Mouse (Mus musculus) hindbrain, embryonic 11.5 days (tissue): ENCODE measurements around the gene Il12rb1. TPM values are rescaled to one million over a fixed set of nuclear protein-coding genes. Genes with fewer than 3 reads are reported as not detected.
A peak's percentile ranks its signal among the peaks of the same experiment; 100 is the strongest.

ENCODE experiments used
- ATAC-seq: fragments of 200-750 bp; cut with Nextera tagmentation; 2 replicates; pipeline ENCODE4 v1.8.0; 2017; ENCODE audit warnings: mild to moderate bottlenecking, moderate TSS enrichment, moderate library complexity; ENCODE audit not compliant: low FRiP score
- DNase-seq: peaks from one replicate; pipeline ENCODE4 v3.0.0-alpha.2; 2015; ENCODE audit warnings: low spot score
- H3K27ac ChIP-seq: fragments of 300-500 bp; sonication (generic); 2 replicates; pipeline ENCODE4 v1.5.1; 2014; ENCODE audit warnings: mild to moderate bottlenecking, low read depth, low read length
- H3K27me3 ChIP-seq: fragments of 300-500 bp; sonication (generic); 2 replicates; pipeline ENCODE4 v1.6.1; 2014; ENCODE audit warnings: mild to moderate bottlenecking, low read length, moderate library complexity, mixed read lengths; ENCODE audit not compliant: control insufficient read depth, insufficient read depth
- H3K36me3 ChIP-seq: fragments of 300-500 bp; sonication (generic); 2 replicates; pipeline ENCODE4 v1.6.1; 2014; ENCODE audit warnings: mild to moderate bottlenecking, low read length, moderate library complexity, mixed read lengths; ENCODE audit not compliant: control insufficient read depth, insufficient read depth
- H3K4me1 ChIP-seq: fragments of 300-500 bp; sonication (generic); replicated peaks from 2 replicates; pipeline ENCODE4 v1.6.1; 2014; ENCODE audit warnings: low read length, mixed read lengths; ENCODE audit not compliant: control insufficient read depth, insufficient read depth
- H3K4me2 ChIP-seq: fragments of 300-500 bp; sonication (generic); replicated peaks from 2 replicates; pipeline ENCODE4 v1.6.1; 2014; ENCODE audit warnings: mild to moderate bottlenecking, low read depth, low read length
- H3K4me3 ChIP-seq: fragments of 300-500 bp; sonication (generic); 2 replicates; pipeline ENCODE4 v1.5.1; 2014; ENCODE audit warnings: low read depth, low read length
- H3K9ac ChIP-seq: fragments of 300-500 bp; sonication (generic); 2 replicates; pipeline ENCODE4 v1.6.1; 2014; ENCODE audit warnings: low read depth, low read length
- H3K9me3 ChIP-seq: fragments of 300-500 bp; sonication (generic); 2 replicates; pipeline ENCODE4 v1.6.1; 2016; ENCODE audit warnings: low read length; ENCODE audit not compliant: control insufficient read depth
- WGBS: fragments of 180-500 bp; shearing (Covaris S2); extraction: QIAGEN DNeasy Blood & Tissue Kit; methylation state at CpG from one replicate; pipeline ENCODE4 v1.1.7; 2014; 5-methylcytosine and 5-hydroxymethylcytosine counted together
- polyA plus RNA-seq: library from polyadenylated mRNA; unstranded; fragments of >200 nt; fragmentation: Nextera tagmentation; extraction: Ambion mirVana; gene quantifications from 2 replicates; pipeline ENCODE4 v1.2.1, GENCODE M21; 2014

The Il12rb1 gene
- polyA plus RNA-seq, 1 experiment from 2014 or later = 0.08 TPM

GRCm38 (mm10) chr8:70864712-70865221, 56.5 kb downstream of the Il12rb1 start:
- 0 out of 2 replicates have a peak, but pooled peaks cover 8% of the 10 kb centered on the region for H3K27me3 ChIP-seq
- WGBS = under 1% methylated on average over 24 of the region's 24 CpGs
- H3K27ac ChIP-seq = peak overlapping the region; percentile 99
- DNase-seq = peak; percentile 76
- H3K9me3 ChIP-seq = no peaks in the 10 kb centered on the region
- H3K4me3 ChIP-seq = peak overlapping the region; percentile 60
- H3K9ac ChIP-seq = peak overlapping the region; percentile 74
- peak overlapping the region; percentile 95 for H3K4me2 ChIP-seq
- no peaks in the 10 kb centered on the region for H3K36me3 ChIP-seq
- ATAC-seq = peak; percentile 26
- peaks cover 34% of the 10 kb centered on the region for H3K4me1 ChIP-seq

- Histone ChIP-seq H3K9ac (peak overlapping the region; percentile 74), H3K27me3 (0 out of 2 replicates have a peak, but pooled peaks cover 8% of the 10 kb centered on the region), H3K4me3 (peak overlapping the region; percentile 60), H3K27ac (peak overlapping the region; percentile 99), H3K36me3 (no peaks in the 10 kb centered on the region), H3K9me3 (no peaks in the 10 kb centered on the region), H3K4me2 (peak overlapping the region; percentile 95), H3K4me1 (peaks cover 36% of the 10 kb centered on the region)
- 2% methylated on average over 45 of the region's 46 CpGs for WGBS
- ATAC-seq = peak; percentile 85
- DNase-seq = peak; percentile 100
These were observed 57.2 kb downstream of the Il12rb1 start for GRCm38 (mm10) chr8:70865350-70866000.

- Histone ChIP-seq H3K4me3 (0 out of 2 replicates have a peak overlapping the region, but pooled peaks have one; percentile 22), H3K4me1 (peaks cover 36% of the 10 kb centered on the region), H3K9me3 (no peaks in the 10 kb centered on the region), H3K27ac (peak overlapping the region; percentile 91), H3K36me3 (no peaks in the 10 kb centered on the region), H3K27me3 (0 out of 2 replicates have a peak, but pooled peaks cover 8% of the 10 kb centered on the region), H3K9ac (peak overlapping the region; percentile 55), H3K4me2 (peak overlapping the region; percentile 95)
- DNase-seq (no peak), ATAC-seq (peak; percentile 8)
- 8% methylated on average over 12 of the region's 12 CpGs for WGBS
These were observed 57.8 kb downstream of the Il12rb1 start for GRCm38 (mm10) chr8:70866001-70866520.

- DNase-seq (no peak), ATAC-seq (no peak)
- peaks cover 34% of the 10 kb centered on the region for H3K4me1 ChIP-seq
- no peaks in the 10 kb centered on the region for H3K36me3 ChIP-seq
- WGBS = 88% methylated on average over 7 of the region's 7 CpGs
- no peak overlapping the region for H3K4me3 ChIP-seq
- no peaks in the 10 kb centered on the region for H3K9me3 ChIP-seq
- H3K4me2 ChIP-seq = peak overlapping the region; percentile 95; the same call in 1 of the 2 replicates
- no peak overlapping the region; the same call in 1 of the 2 replicates for H3K9ac ChIP-seq
- 0 out of 2 replicates have a peak, but pooled peaks cover 6% of the 10 kb centered on the region for H3K27me3 ChIP-seq
- H3K27ac ChIP-seq = peak overlapping the region; percentile 91
These were observed 58.3 kb downstream of the Il12rb1 start for GRCm38 (mm10) chr8:70866566-70866965.

GRCm38 (mm10) chr8:70868559-70869198, 60.4 kb downstream of the Il12rb1 start:
- Histone ChIP-seq H3K9ac (peak overlapping the region; percentile 36; the same call in 1 of the 2 replicates), H3K9me3 (no peaks in the 10 kb centered on the region), H3K27ac (peak overlapping the region; percentile 61), H3K27me3 (no peaks in the 10 kb centered on the region), H3K36me3 (no peaks in the 10 kb centered on the region), H3K4me2 (peak overlapping the region; percentile 23; the same call in 1 of the 2 replicates), H3K4me1 (peaks cover 24% of the 10 kb centered on the region), H3K4me3 (peak overlapping the region; percentile 6; the same call in 1 of the 2 replicates)
- ATAC-seq = no peak
- DNase-seq = peak; percentile 60
- whole genome bisulfite sequencing = 14% methylated on average over 40 of the region's 40 CpGs

- ATAC-seq (no peak), DNase-seq (no peak)
- no peaks in the 10 kb centered on the region for H3K9me3 ChIP-seq
- H3K36me3 ChIP-seq = no peaks in the 10 kb centered on the region
- peak overlapping the region; percentile 61 for H3K27ac ChIP-seq
- H3K27me3 ChIP-seq = no peaks in the 10 kb centered on the region
- peak overlapping the region; percentile 36; the same call in 1 of the 2 replicates for H3K9ac ChIP-seq
- H3K4me1 ChIP-seq = peaks cover 22% of the 10 kb centered on the region
- WGBS = 43% methylated on average over 5 of the region's 5 CpGs
- peak overlapping the region; percentile 6; the same call in 1 of the 2 replicates for H3K4me3 ChIP-seq
- no peak overlapping the region for H3K4me2 ChIP-seq
These were observed 60.9 kb downstream of the Il12rb1 start for GRCm38 (mm10) chr8:70869199-70869571.

- Histone ChIP-seq H3K4me3 (no peak overlapping the region), H3K4me2 (no peak overlapping the region), H3K27me3 (no peaks in the 10 kb centered on the region), H3K36me3 (no peaks in the 10 kb centered on the region), H3K9me3 (no peaks in the 10 kb centered on the region), H3K4me1 (peaks cover 18% of the 10 kb centered on the region), H3K27ac (peak overlapping the region; percentile 61; the same call in 1 of the 2 replicates), H3K9ac (0 out of 2 replicates have a peak overlapping the region, but pooled peaks have one; percentile 36)
- WGBS = 48% methylated on average over 16 of the region's 16 CpGs
- ATAC-seq (no peak), DNase-seq (peak; percentile 83)
These were observed 61.4 kb downstream of the Il12rb1 start for GRCm38 (mm10) chr8:70869601-70870041.
